Mouse (Mus musculus): ENCODE measurements around the gene Rspry1. TPM values are rescaled to one million over a fixed set of nuclear protein-coding genes. Genes with fewer than 3 reads are reported as not detected.
A peak's percentile ranks its signal among the peaks of the same experiment; 100 is the strongest.

The Rspry1 gene
- polyA plus RNA-seq, 1 experiment from 2014 or later, result 46.3 TPM

DNA sequence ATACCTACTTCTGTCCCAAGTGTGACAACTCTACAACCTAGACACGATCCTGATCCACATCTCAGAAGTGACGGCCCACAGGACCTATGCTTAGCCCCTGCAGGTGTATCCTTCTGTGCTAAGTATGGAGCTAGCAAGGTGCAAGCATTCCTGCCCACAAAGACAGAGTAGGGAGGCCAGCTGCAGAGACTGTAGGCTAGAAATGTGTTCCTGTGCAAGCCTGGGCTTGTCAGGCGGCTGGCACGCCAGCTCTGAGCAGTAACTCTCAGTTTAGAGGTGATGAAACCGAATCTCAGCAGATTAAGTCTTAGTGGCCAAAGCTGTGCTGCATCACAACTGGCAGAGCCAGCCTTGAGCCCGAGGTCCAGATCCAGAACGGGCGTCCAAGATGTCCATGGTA lies 33.6 kb upstream of the Rspry1 start:
- Histone ChIP-seq H3K9ac (ENCODE audit: low read length) (no peak overlapping the region), H3K36me3 (ENCODE audit: control insufficient read depth, insufficient read depth, low read length) (no peaks in the 10 kb centered on the region), H3K4me3 (ENCODE audit: low read depth, low read length) (no peak overlapping the region), H3K9me3 (ENCODE audit: control insufficient read depth, low read length) (no peaks in the 10 kb centered on the region), H3K27me3 (ENCODE audit: control insufficient read depth, insufficient read depth, low read length) (no peaks in the 10 kb centered on the region), H3K4me1 (ENCODE audit: control insufficient read depth, insufficient read depth, low read length) (peaks cover 13% of the 10 kb centered on the region), H3K27ac (ENCODE audit: low read depth, low read length) (no peak overlapping the region), H3K4me2 (ENCODE audit: low read depth) (no peak overlapping the region)
- WGBS, result 89% methylated on average over 8 of the region's 8 CpGs
- no peak for DNase-seq (ENCODE audit: low spot score)
- no peak for ATAC-seq (ENCODE audit: insufficient read depth, low FRiP score, low TSS enrichment)

DNA sequence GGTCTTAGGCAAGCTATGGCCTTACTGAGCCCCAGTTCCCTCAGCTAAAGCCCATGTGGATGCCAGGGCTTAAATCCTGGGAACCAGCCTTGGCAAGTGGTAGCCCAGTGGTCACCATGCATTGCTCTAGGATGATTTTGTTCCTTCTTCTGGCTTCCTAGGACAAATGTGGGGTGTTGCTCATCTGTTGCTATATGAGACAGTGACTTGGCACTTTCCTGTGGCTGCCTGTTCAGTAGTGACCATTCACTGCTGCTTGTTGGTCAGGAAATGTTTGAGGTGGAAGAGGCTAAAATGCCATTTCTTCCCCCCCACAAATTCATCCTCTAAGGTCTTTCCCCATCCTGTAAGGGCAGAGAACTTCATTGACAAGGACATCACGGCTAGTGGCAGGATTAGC lies 32.3 kb upstream of the Rspry1 start:
- H3K36me3 ChIP-seq (ENCODE audit: control insufficient read depth, insufficient read depth, low read length), result 0 out of 2 replicates have a peak, but pooled peaks cover 3% of the 10 kb centered on the region
- H3K27me3 ChIP-seq (ENCODE audit: control insufficient read depth, insufficient read depth, low read length), result no peaks in the 10 kb centered on the region
- no peak overlapping the region for H3K9ac ChIP-seq (ENCODE audit: low read length)
- DNase-seq (ENCODE audit: low spot score) (no peak), ATAC-seq (ENCODE audit: insufficient read depth, low FRiP score, low TSS enrichment) (no peak)
- WGBS, result 71% methylated on average over 1 of the region's 1 CpGs
- H3K27ac ChIP-seq (ENCODE audit: low read depth, low read length), result no peak overlapping the region
- H3K4me3 ChIP-seq (ENCODE audit: low read depth, low read length), result no peak overlapping the region
- no peaks in the 10 kb centered on the region for H3K9me3 ChIP-seq (ENCODE audit: control insufficient read depth, low read length)
- H3K4me2 ChIP-seq (ENCODE audit: low read depth), result no peak overlapping the region
- H3K4me1 ChIP-seq (ENCODE audit: control insufficient read depth, insufficient read depth, low read length), result peaks cover 13% of the 10 kb centered on the region

DNA sequence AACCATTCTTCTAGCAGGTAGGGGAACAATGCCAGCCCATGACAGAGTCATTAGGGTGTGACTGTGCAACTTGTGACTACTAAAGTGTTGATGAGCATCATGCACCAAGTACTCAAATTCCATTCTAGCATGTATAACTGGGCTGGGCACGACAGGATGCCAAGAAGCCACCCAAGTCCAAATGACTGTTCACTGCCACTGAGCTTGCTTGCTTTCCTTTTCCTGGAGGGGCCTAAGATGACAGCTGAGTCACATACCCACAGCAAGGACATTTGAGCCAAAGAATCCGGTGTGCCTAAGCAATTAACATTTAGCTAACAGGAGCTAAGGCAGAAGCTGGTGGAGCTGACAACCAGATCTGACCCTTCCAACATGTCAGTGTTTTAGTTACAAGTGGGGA lies 29.8 kb upstream of the Rspry1 start:
- Histone ChIP-seq H3K9me3 (ENCODE audit: control insufficient read depth, low read length) (no peaks in the 10 kb centered on the region), H3K9ac (ENCODE audit: low read length) (no peak overlapping the region), H3K4me3 (ENCODE audit: low read depth, low read length) (no peak overlapping the region), H3K27ac (ENCODE audit: low read depth, low read length) (no peak overlapping the region), H3K36me3 (ENCODE audit: control insufficient read depth, insufficient read depth, low read length) (peaks cover 8% of the 10 kb centered on the region; the same call in 1 of the 2 replicates), H3K4me2 (ENCODE audit: low read depth) (no peak overlapping the region), H3K27me3 (ENCODE audit: control insufficient read depth, insufficient read depth, low read length) (no peaks in the 10 kb centered on the region), H3K4me1 (ENCODE audit: control insufficient read depth, insufficient read depth, low read length) (peaks cover 7% of the 10 kb centered on the region)
- WGBS, result 84% methylated on average over 2 of the region's 2 CpGs
- DNase-seq (ENCODE audit: low spot score), result peak; percentile 7
- no peak for ATAC-seq (ENCODE audit: insufficient read depth, low FRiP score, low TSS enrichment)

DNA sequence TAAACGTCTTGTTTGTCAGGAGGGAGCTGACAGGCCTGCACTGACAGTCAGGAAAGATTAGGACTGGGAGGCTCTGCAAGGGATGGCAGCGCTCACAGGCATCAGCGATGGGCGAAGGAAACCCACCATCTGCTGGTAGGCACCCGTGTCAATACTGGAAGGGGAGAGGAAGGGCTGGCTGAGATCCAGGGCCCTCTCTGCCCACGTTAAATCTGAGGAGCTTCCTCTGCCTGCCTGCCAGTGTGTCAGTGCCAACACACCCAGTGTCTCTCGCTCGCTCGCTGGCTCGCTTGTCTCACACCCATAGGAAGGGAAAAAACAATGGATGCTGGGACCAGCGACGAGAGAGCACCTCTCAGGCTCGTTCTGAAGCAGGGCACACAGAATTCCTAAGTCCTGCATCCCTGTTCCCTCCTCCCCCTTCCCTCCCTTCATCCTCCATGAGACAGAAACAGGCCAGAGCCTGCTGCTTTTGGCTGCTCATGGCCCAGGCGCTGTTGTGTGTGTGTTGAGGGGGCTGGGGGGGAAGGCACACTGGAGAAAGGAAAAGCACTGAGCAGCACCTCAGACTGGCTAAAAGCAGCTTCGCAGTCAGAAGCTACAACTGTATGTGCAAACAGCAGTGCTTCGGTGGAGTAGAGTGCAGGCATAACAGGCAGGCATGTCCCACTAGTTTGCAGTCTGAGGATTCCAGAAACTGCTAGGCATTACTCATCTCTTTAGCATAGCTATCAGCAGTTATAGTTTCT lies 27.4 kb upstream of the Rspry1 start:
- 90% methylated on average over 16 of the region's 16 CpGs for WGBS
- H3K9me3 ChIP-seq (ENCODE audit: control insufficient read depth, low read length), result no peaks in the 10 kb centered on the region

DNA sequence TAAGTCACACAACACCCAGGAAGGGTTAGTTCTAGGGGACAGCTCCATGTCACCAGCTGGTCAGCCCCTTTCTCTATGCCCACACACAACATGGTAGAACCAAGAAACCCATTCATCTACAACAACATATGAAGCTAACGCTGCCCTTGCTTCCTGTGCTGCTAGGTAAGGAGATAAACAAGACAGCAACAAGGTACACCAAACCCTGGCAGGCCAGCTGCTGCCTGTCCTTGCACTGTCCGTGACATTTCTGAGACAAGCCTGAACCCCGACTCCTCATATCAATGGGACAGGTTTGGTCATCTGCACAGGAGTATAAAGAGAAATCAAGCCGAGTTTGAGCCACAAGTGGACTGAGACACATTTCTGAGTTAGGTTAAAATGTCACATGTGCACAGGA lies 26.6 kb upstream of the Rspry1 start:
- DNase-seq (ENCODE audit: low spot score) (no peak), ATAC-seq (ENCODE audit: insufficient read depth, low FRiP score, low TSS enrichment) (no peak)
- Histone ChIP-seq H3K4me3 (ENCODE audit: low read depth, low read length) (no peak overlapping the region), H3K27ac (ENCODE audit: low read depth, low read length) (no peak overlapping the region), H3K4me1 (ENCODE audit: control insufficient read depth, insufficient read depth, low read length) (no peaks in the 10 kb centered on the region), H3K36me3 (ENCODE audit: control insufficient read depth, insufficient read depth, low read length) (peaks cover 8% of the 10 kb centered on the region), H3K27me3 (ENCODE audit: control insufficient read depth, insufficient read depth, low read length) (no peaks in the 10 kb centered on the region), H3K4me2 (ENCODE audit: low read depth) (no peak overlapping the region), H3K9me3 (ENCODE audit: control insufficient read depth, low read length) (no peaks in the 10 kb centered on the region), H3K9ac (ENCODE audit: low read length) (no peak overlapping the region)
- WGBS, result 95% methylated on average over 4 of the region's 4 CpGs

More for the DNA sequence above, 27.4 kb upstream of the Rspry1 start:
- Histone ChIP-seq H3K27me3 (ENCODE audit: control insufficient read depth, insufficient read depth, low read length) (no peaks in the 10 kb centered on the region), H3K4me2 (ENCODE audit: low read depth) (no peak overlapping the region), H3K4me1 (ENCODE audit: control insufficient read depth, insufficient read depth, low read length) (no peaks in the 10 kb centered on the region), H3K27ac (ENCODE audit: low read depth, low read length) (no peak overlapping the region), H3K36me3 (ENCODE audit: control insufficient read depth, insufficient read depth, low read length) (peaks cover 8% of the 10 kb centered on the region), H3K9ac (ENCODE audit: low read length) (no peak overlapping the region), H3K4me3 (ENCODE audit: low read depth, low read length) (no peak overlapping the region)
- no peak for ATAC-seq (ENCODE audit: insufficient read depth, low FRiP score, low TSS enrichment)
- no peak for DNase-seq (ENCODE audit: low spot score)

DNA sequence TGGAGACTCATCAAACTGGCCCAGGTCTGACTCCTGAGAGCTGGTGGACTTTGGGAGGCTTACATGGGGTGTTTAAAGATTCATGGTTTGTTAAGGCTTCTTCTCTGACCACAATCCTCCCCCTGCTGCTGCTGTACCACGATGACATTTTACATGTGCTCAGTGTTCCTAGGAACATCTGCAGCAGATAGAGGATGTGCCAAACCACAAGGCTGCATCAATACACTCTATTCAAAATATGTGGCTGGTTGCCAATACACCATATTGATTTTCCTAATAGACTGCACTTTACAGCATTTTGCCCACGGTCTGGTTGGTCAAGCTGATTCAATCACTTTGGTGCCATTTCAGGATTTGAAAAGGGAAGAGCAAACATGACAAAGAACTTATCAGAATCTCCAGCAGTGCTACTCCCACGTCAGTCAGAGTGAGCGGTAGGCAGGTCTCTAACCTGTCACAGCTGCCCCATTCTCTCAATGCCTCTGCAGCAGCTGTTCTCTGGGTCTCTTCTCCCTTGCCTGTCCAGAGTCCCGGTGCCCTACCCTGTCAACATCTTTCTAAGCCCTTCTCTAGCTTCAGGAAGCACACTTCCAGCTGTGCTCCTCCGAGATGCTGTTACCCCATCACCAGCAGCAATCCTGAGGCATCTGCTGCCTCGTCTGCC lies 19.8 kb upstream of the Rspry1 start:
- Histone ChIP-seq H3K27ac (ENCODE audit: low read depth, low read length) (no peak overlapping the region), H3K4me3 (ENCODE audit: low read depth, low read length) (no peak overlapping the region), H3K27me3 (ENCODE audit: control insufficient read depth, insufficient read depth, low read length) (no peaks in the 10 kb centered on the region), H3K9ac (ENCODE audit: low read length) (no peak overlapping the region), H3K36me3 (ENCODE audit: control insufficient read depth, insufficient read depth, low read length) (peaks cover 2% of the 10 kb centered on the region), H3K4me2 (ENCODE audit: low read depth) (no peak overlapping the region), H3K9me3 (ENCODE audit: control insufficient read depth, low read length) (no peaks in the 10 kb centered on the region), H3K4me1 (ENCODE audit: control insufficient read depth, insufficient read depth, low read length) (no peaks in the 10 kb centered on the region)
- ATAC-seq (ENCODE audit: insufficient read depth, low FRiP score, low TSS enrichment), result no peak
- WGBS, result 92% methylated on average over 7 of the region's 7 CpGs
- DNase-seq (ENCODE audit: low spot score), result no peak

DNA sequence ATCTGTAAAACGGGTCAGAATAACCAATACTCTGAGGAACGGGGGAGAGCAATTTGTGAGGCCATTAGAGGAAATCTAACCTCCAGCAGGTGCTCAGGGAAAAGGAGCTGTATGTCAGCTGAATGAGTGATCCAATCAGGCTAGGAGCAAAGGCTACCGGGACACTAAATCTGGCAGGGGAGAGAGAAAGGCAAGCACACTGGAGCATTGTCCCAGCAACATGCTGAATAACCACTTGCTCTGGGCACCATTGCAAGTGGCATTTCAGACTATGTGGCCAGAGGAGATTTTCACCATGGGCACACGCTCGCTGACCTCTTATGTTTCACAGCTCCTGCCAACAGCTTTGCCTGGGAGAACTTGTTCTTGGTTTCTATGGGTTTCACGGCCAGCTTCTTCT lies 19.2 kb upstream of the Rspry1 start:
- Histone ChIP-seq H3K4me2 (ENCODE audit: low read depth) (no peak overlapping the region), H3K4me3 (ENCODE audit: low read depth, low read length) (no peak overlapping the region), H3K36me3 (ENCODE audit: control insufficient read depth, insufficient read depth, low read length) (peaks cover 2% of the 10 kb centered on the region), H3K27ac (ENCODE audit: low read depth, low read length) (no peak overlapping the region), H3K27me3 (ENCODE audit: control insufficient read depth, insufficient read depth, low read length) (no peaks in the 10 kb centered on the region), H3K9me3 (ENCODE audit: control insufficient read depth, low read length) (no peaks in the 10 kb centered on the region), H3K9ac (ENCODE audit: low read length) (no peak overlapping the region), H3K4me1 (ENCODE audit: control insufficient read depth, insufficient read depth, low read length) (no peaks in the 10 kb centered on the region)
- WGBS, result 89% methylated on average over 6 of the region's 6 CpGs
- DNase-seq (ENCODE audit: low spot score) (no peak), ATAC-seq (ENCODE audit: insufficient read depth, low FRiP score, low TSS enrichment) (no peak)

DNA sequence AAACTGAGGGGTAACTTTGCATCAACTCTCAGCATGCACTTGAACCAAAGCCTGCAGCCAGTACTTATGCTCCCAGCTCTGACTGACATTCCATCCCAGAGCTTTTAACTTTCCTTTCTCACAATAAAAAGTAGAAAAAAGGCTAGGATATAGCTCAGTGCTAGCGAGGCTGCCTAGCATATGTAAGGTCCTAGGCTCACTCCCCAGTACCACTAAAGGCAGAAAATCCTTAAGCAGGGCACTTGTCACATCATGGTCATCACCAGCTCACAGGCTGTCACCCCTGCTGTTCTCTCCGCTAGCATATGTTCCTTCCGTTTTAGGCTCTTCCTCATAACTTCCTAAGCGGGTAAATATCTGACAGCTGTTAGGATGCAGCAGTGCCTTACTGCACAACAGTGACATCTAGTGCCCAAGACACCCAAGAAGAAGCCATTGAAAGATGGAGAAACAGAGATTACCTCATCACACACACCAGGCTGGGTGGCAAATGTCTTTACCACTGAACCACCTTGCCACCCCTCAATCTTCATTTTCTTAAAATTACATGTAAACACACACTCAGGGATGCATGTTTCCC lies 17.4 kb upstream of the Rspry1 start:
- no peak for ATAC-seq (ENCODE audit: insufficient read depth, low FRiP score, low TSS enrichment)

More for the DNA sequence above, 17.4 kb upstream of the Rspry1 start:
- Histone ChIP-seq H3K27me3 (ENCODE audit: control insufficient read depth, insufficient read depth, low read length) (no peaks in the 10 kb centered on the region), H3K36me3 (ENCODE audit: control insufficient read depth, insufficient read depth, low read length) (peaks cover 5% of the 10 kb centered on the region; the same call in 1 of the 2 replicates), H3K4me1 (ENCODE audit: control insufficient read depth, insufficient read depth, low read length) (no peaks in the 10 kb centered on the region), H3K27ac (ENCODE audit: low read depth, low read length) (no peak overlapping the region), H3K4me3 (ENCODE audit: low read depth, low read length) (no peak overlapping the region), H3K9me3 (ENCODE audit: control insufficient read depth, low read length) (no peaks in the 10 kb centered on the region), H3K4me2 (ENCODE audit: low read depth) (no peak overlapping the region), H3K9ac (ENCODE audit: low read length) (no peak overlapping the region)
- 51% methylated on average over 4 of the region's 4 CpGs for WGBS
- peak; percentile 36 for DNase-seq (ENCODE audit: low spot score)
